Mouse (Mus musculus) bone marrow, adult 2 months (tissue): ENCODE results near the gene Fbxo9.

Experiments used
- CTCF ChIP-seq: fragments of 200-500 bp; IDR thresholded peaks from 2 replicates; pipeline ENCODE4 v1.5.1; 2011; ENCODE audit warnings: low read length, control low read depth; ENCODE audit not compliant: control insufficient read depth, insufficient read depth
- POLR2A ChIP-seq: fragments of 200-500 bp; IDR thresholded peaks from 2 replicates; pipeline ENCODE4 v1.6.1; 2011; ENCODE audit warnings: low read depth, mild to moderate bottlenecking, control low read depth, low read length, borderline replicate concordance; ENCODE audit not compliant: control insufficient read depth

DNA sequence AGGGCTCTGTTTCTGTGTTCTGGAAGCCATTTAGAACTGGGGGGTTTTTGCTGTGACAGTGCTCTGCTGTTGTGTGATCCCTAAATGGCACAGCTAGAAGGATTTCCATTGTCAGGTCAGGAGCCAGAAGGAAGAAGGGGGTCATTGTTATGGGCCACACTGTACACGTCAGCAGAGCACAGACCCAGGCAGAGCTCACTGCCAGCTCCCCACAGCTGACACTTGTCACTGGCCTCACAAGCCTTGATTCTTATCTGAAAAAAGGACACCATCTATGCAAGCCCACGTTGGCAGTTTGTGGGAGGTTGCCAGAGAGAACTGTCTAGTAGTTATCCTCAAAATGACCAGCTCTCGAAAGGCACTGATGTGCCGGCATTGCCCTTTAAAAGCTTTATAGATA lies 37.2 kb upstream of the Fbxo9 start:
- TF ChIP-seq CTCF, result no peak
- TF ChIP-seq POLR2A, result no peak
